Mouse (Mus musculus): ENCODE results near the gene Chat.
"Not testable (repeated sequence)": the region's sequence is repeated elsewhere in the genome, so short reads cannot be mapped to it uniquely, and the experiment has no call there.

Chat gene

DNA sequence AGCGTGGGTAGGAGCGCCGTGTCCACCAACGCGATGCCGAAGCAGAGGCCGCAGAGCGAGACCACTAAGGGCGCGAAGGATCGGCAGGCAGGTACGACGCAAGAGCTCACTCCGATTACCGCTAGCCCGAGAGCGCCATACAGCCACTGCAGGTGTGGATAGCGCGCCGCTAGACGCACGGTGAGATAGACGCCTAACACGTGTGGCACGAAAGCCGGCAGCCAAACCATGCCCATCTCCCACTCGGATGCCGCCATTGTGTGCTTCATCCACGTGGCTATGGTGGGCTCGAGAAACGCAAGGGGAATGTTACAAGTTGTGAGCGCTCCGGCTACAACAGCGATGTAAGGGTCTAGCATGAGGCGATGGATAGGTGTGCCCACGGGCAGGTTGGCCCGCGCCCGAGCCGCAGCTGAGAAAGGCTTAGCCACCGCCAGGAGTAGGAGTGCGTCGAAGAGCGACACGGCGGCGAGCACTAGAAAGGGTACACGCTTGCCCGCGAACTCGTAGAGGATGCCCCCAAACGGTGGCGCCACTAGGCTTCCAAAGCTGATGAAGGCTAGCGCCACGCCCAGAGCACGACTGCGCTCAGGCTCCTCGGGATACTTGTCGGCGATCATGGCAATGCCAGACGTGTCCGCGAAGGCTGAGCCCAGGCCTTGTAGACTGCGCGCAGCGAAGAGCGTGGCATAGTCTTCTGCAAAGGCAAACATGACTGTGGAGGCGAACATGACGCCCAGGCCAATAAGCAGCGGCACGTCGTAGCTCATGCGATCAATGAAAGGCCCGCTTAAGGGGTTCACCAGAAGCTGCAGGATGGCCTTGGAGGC is 2.4 kb downstream of the Chat start:
- peak; percentile 23 for DNase-seq (ENCODE audit: extremely low spot score)

GRCm38 (mm10) chr14:32452552-32452951 is 13.2 kb downstream of the Chat start:
- DNase-seq (ENCODE audit: extremely low spot score): no peak

DNA sequence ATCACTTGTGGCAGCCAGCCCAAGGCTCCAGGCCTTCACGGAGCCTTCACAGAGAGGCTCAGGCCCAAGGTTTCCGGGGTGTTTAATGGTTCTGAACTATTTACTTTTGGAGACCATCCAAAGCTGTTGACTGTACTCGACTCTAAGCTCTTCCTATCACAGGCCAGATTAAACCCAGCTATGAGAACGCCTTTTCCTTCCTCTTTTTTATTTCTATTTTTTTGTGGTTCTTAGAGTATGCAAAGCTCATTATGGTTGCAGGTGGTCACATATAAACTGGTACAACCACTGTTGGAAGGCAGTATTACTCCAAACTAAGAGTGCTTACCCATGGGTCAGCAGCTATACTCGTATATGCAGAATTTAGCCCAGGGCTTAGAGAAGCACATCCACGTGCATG is 18.8 kb downstream of the Chat start:
- no peak for DNase-seq (ENCODE audit: extremely low spot score)

- no peak for DNase-seq (ENCODE audit: extremely low spot score)
These were observed 22.3 kb downstream of the Chat start for GRCm38 (mm10) chr14:32443446-32443845.

GRCm38 (mm10) chr14:32439744-32440143 is 26.0 kb downstream of the Chat start:
- DNase-seq (ENCODE audit: extremely low spot score): no peak

DNA sequence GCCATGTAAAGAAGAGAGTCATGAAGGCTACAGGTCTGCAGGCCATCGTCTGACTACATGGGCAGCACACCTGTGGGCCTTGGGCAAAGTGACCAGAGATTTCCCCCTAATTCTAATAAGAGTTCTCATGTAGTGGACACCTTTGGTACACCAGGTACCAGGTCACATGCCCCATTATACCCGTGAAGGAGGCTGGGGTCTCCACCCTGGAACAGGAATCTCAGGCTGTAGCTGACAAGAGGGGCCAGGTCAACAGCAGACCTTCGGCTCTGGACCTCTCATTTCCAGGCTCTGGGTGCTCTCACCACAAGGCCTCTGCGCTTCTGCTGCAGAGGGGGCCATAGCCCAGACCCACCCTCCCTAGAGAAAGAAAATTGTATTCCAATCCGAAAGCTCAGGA is 26.5 kb downstream of the Chat start:
- DNase-seq (ENCODE audit: extremely low spot score): no peak

DNA sequence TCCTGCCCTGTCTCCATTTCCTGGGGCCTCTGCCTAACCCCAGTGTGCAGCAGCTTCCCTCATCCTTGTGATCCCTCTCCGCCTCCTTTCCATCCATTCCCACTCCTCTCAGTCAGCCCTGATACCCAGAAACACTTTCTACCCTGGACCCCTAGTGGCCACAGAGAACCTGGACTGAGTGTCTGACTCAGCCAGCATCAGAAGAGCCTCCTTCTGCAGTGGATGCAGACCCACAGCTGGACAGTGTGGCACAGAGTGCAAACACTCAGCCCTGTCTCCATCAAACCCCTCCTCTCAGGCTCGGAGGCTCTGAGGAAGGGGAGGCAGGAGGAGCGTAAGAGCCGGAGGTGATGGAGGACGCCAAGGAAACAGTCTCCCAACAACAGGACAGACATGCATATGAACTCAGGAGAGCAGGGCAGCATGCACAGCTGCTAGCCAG is 28.4 kb downstream of the Chat start:
- DNase-seq (ENCODE audit: extremely low spot score): peak; percentile 52

DNA sequence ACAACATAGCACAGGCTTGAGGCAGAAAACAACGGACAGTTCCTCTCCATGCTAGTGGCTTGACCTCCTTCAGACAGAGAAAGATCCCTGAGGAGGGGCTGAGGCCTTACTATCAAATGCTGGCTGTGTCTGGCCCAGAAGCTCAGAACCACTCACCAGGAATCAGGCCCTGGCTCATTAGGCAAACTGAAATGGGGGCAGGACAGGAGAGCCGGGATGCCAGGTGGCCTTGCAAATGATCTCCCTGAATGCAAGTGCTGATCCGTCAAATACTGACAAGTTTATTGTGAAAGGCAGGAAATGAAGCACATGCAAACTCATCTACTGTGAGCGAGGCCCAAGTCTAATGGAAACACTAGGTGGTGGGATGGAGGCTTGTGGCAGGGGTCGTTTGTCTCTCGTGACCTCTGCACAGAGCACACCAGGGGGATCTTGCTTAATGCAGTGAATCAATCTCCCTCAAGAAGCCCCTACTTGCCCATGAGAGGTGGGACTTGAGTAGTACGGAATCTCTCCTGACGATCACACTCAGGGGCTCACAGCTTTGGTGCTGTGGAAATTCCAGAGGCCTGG is 36.7 kb downstream of the Chat start:
- DNase-seq (ENCODE audit: extremely low spot score): peak; percentile 36

- no peak for DNase-seq (ENCODE audit: extremely low spot score)
These were observed 41.8 kb downstream of the Chat start for GRCm38 (mm10) chr14:32423946-32424345.

DNA sequence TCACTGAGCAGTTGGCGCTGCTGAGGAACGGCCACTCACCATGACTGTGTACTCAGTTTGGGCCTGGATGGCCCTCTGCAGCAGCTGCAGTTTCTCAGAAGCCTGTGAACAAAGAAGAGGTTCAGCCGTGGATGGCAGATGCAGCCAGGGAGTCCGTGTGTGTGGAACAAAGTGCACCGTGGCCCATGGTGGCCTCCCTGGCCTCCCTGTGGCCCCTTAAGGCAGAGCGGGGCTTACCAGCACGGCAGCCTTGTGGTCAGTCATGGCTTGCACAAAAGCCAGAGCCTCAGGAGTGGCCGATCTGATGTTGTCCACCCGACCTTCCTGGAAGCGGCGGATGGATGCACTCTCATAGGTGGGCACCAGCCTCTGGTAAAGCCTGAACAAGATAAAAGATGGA is 47.0 kb downstream of the Chat start:
- DNase-seq (ENCODE audit: extremely low spot score): no peak

DNA sequence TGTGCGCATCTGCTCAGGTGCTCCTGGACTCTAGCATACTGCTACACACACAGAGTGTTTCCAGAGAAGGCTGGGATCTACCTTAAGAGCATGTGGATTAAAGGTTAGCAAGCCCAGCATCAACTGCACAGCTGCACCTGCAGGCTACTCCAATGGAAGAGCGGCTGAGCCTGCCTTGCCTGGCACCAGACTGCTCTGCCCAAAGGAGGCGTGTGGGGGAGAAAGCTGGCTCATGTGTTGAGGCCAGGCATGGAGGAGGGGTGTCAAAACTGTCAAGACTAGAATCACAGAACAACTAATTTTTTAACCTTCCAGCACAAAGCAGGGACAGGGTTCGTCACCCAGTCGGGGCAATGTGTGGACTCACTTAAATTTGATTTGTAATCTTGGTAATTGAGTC is 53.7 kb downstream of the Chat start:
- no peak for DNase-seq (ENCODE audit: extremely low spot score)

- DNase-seq (ENCODE audit: extremely low spot score): no peak
These were observed 55.7 kb downstream of the Chat start for GRCm38 (mm10) chr14:32410084-32410483.

- not testable (repeated sequence) for DNase-seq (ENCODE audit: extremely low spot score)
These were observed 60.4 kb downstream of the Chat start for GRCm38 (mm10) chr14:32405399-32405798.

DNA sequence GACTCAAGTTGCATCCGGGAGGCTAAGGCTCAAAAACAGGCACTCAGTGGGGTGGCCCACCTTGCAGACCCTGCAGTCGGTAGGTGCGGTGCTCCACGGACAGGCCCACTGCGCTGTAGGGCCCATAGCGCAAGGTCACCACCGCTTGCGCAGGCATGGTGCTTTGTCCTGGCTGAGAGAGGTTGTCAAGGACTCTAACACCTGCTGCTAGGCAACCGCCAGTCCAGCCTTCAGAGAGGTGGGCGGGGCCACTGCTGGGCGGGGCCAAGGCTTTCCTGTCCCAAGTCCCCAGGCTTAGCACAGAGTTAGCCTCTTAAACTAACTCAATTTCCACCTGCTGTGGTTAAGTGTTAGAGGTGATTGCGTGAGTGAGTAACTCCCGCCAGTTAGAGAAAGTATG is 77.6 kb downstream of the Chat start, which contains the start of gene 1700024G13Rik:
Gene 1700024G13Rik (minus strand): TSS at position 196 of the 400 bp plus-strand sequence.
- peak; percentile 82 for DNase-seq (ENCODE audit: extremely low spot score)

DNA sequence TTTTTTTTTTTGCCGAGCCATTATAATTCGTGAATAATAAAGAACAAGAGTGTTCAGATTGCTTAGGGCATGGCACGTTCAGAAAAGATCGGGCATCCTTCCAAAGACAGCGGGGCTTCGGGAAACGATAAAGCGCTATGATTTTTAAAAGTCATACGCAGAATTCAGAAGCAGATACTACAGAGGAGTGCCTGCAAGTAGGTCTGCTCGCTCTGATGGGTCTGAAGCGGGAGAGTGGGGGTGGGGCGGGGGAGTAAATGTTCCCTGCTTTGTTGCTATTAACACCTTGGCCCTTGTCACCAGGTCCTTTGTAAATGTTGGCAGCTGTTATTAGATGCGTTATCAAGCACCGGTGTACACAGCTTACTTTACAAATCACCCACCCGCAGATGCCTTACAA is 84.2 kb downstream of the Chat start:
- DNase-seq (ENCODE audit: extremely low spot score): no peak

- DNase-seq (ENCODE audit: extremely low spot score): no peak
These were observed 84.7 kb downstream of the Chat start for GRCm38 (mm10) chr14:32381066-32381465.

- no peak for DNase-seq (ENCODE audit: extremely low spot score)
These were observed 85.7 kb downstream of the Chat start for GRCm38 (mm10) chr14:32380099-32380480.

DNA sequence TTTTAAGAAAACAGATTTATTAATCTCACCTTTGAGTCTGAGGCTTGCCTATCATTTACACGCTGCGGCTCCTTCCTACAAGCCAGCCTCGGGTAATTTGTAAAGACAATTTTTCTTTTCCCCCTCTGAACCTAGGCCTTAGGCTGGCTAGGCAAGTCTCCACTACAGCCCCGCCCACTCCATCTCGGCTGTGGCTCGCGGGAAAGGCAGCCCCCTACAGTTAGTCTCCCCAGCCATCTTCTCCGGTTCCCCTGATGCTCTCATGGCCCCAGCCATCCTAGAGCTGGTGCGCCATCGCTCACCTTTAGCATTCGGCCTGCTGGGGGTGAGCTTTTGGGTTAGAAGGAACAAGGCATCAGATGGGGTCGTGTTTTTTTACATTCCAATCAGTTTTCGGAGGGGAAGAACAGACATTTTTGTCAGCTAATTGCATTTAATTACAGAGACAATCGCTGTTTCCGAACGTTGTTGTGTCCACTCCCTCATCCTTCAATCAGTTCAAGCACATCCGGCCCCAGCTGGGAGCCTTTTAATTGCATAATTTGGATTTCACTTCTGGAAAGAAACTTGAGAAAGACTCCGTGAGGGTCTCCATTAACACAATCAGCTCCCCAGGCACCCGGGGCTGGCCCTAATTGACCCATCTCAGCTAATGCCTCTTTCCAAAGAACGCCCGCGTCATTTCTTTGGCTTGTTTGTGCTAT is 86.2 kb downstream of the Chat start:
- peak; percentile 31 for DNase-seq (ENCODE audit: extremely low spot score)

DNA sequence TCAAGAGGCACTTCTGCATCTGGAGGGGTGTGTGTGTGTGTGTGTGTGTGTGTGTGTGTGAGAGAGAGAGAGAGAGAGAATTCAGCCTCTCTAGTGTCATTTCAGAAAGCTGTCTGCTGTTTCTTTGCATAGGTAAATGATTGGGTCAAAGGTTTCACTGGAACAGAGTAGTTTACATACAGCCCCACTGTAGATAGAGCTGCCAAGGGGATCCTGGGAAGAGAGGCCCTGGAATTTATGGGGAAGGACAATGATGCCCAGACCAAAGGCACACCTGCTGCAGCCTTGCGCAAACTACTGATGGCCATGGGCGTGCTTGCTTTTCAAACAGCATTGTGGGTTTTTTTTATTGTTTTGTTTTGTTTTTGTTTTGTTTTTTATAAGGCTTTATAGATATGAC is 93.3 kb downstream of the Chat start:
- DNase-seq (ENCODE audit: extremely low spot score): no peak

GRCm38 (mm10) chr14:32369756-32370155 is 96.0 kb downstream of the Chat start:
- DNase-seq (ENCODE audit: extremely low spot score): no peak

DNA sequence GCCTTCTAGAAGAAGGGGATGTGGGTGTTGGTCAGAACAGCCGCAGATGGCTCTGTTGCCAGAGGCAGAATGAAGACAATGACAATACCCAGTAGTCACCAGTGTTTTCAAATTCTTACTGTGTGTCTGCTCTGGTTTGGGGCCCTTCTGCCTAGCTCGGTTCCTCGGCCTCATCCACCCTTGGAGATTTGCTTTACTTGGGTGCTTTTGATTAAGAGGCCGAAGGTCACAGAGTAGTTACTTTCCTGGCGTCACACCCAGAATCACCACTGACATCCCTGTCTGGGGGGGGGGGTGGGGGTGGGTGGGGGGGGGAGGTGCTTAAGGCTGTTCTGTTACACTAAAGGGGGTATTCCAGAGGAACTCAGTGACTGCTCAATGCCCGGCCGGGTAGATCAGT is 101.4 kb downstream of the Chat start:
- no peak for DNase-seq (ENCODE audit: extremely low spot score)

Data from embryo, embryonic 9.5 days (tissue).